Mouse (Mus musculus) MEL (cell line): ENCODE data around the gene Ctsa.

Experiments
- BHLHE40 ChIP-seq: IDR thresholded peaks from 2 replicates; pipeline ENCODE4 v1.6.1; 2012; ENCODE audit warnings: low read depth, mild to moderate bottlenecking, inconsistent platforms, low read length, improper control_type of control experiment, borderline replicate concordance
- CHD2 ChIP-seq: IDR thresholded peaks from 2 replicates; pipeline ENCODE4 v1.6.1; 2011; ENCODE audit warnings: low read length, improper control_type of control experiment
- CTCF ChIP-seq, 3 experiments: IDR thresholded peaks in 2 of 3; conservative IDR thresholded peaks in 1 of 3; 2 replicates each; pipeline ENCODE4 v1.5.1; 2011 to 2012; ENCODE audit warnings: low read length in 3 of 3, low read depth in 2 of 3, mild to moderate bottlenecking in 2 of 3, improper control_type of control experiment in 1 of 3, inconsistent platforms in 1 of 3, mixed read lengths in 1 of 3, moderate library complexity in 1 of 3; ENCODE audit not compliant: control insufficient read depth in 1 of 3, insufficient read depth in 1 of 3, poor library complexity in 1 of 3, severe bottlenecking in 1 of 3
- EP300 ChIP-seq, 2 experiments: IDR thresholded peaks; 2 replicates each; pipeline ENCODE4 v1.6.1; 2011; ENCODE audit warnings: improper control_type of control experiment in 2 of 2, low read length in 2 of 2, low read depth in 1 of 2, mild to moderate bottlenecking in 1 of 2
- GABPA ChIP-seq: IDR thresholded peaks from 2 replicates; pipeline ENCODE4 v1.6.1; 2012; ENCODE audit warnings: low read depth, mild to moderate bottlenecking, inconsistent platforms, low read length, improper control_type of control experiment, moderate library complexity
- MAFK ChIP-seq: IDR thresholded peaks from 2 replicates; pipeline ENCODE4 v1.6.1; 2011; ENCODE audit warnings: low read depth, mild to moderate bottlenecking, low read length, improper control_type of control experiment, borderline replicate concordance
- MEF2A ChIP-seq: IDR thresholded peaks from 2 replicates; pipeline ENCODE4 v1.6.1; 2014; ENCODE audit warnings: low read depth, mild to moderate bottlenecking, inconsistent platforms, low read length, improper control_type of control experiment; ENCODE audit not compliant: poor library complexity, insufficient replicate concordance, severe bottlenecking; ENCODE audit errors: extremely low read depth
- POLR2A ChIP-seq, 2 experiments: IDR thresholded peaks; 2 replicates each; pipeline ENCODE4 v1.6.1; 2011 to 2012; ENCODE audit warnings: low read length in 2 of 2, mild to moderate bottlenecking in 2 of 2, control low read depth in 1 of 2, improper control_type of control experiment in 1 of 2, low read depth in 1 of 2, moderate library complexity in 1 of 2; ENCODE audit not compliant: control insufficient read depth in 1 of 2, insufficient read depth in 1 of 2, poor library complexity in 1 of 2
- POLR2AphosphoS2 ChIP-seq: IDR thresholded peaks from 2 replicates; pipeline ENCODE4 v1.6.1; 2011; ENCODE audit warnings: low read length, improper control_type of control experiment
- RAD21 ChIP-seq: IDR thresholded peaks from 2 replicates; pipeline ENCODE4 v1.6.1; 2011; ENCODE audit warnings: mild to moderate bottlenecking, low read depth, low read length, improper control_type of control experiment
- SIN3A ChIP-seq: IDR thresholded peaks from 2 replicates; pipeline ENCODE4 v1.6.1; 2012; ENCODE audit warnings: low read length, improper control_type of control experiment, inconsistent platforms
- TAL1 ChIP-seq: IDR thresholded peaks from 2 replicates; pipeline ENCODE4 v1.6.1; 2012; ENCODE audit warnings: mild to moderate bottlenecking, inconsistent platforms, low read length, moderate library complexity, mixed read lengths
- USF1 ChIP-seq: IDR thresholded peaks from 2 replicates; pipeline ENCODE4 v1.6.1; 2014; ENCODE audit warnings: low read depth, mild to moderate bottlenecking, inconsistent platforms, low read length, improper control_type of control experiment, moderate library complexity
- ZMIZ1 ChIP-seq: IDR thresholded peaks from 2 replicates; pipeline ENCODE4 v1.6.1; 2012; ENCODE audit warnings: low read depth, mild to moderate bottlenecking, inconsistent platforms, low read length, improper control_type of control experiment, moderate library complexity

DNA sequence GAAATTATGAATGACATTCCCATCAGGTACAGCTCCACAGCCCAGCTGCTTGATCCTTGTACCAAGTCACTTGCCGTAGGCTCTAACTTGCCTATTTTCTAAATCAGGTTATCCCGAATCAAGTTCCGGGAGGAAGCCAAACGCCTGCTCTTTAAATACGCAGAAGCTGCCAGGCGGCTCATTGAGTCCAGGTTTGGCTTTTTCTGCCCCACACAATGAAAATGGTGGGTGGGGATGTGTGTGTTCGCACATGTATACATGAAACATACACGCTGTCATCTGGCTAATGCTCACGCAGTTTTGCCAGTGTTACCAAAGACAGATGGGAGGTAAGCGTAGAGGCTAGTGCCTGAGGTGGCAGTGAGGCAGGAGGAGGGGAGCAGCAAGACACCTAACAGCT is 53.9 kb downstream of the Ctsa start:
- TF ChIP-seq EP300 (IDR thresholded peaks at IDR 0.05; ENCODE audit: low read depth in 1 of 2, low read length in 2 of 2) (no peak), RAD21 (no peak), CTCF (IDR thresholded peaks at IDR 0.05 in 2 of 3, conservative IDR thresholded peaks at IDR 0.05 in 1 of 3; ENCODE audit: control insufficient read depth in 1 of 3, insufficient read depth in 1 of 3, low read depth in 2 of 3, low read length in 3 of 3, poor library complexity in 1 of 3, severe bottlenecking in 1 of 3) (no peak), POLR2A (IDR thresholded peaks at IDR 0.05; ENCODE audit: control insufficient read depth in 1 of 2, insufficient read depth in 1 of 2, low read depth in 1 of 2, low read length in 2 of 2, poor library complexity in 1 of 2) (no peak), MAFK (no peak), GABPA (no peak), BHLHE40 (no peak), USF1 (no peak), CHD2 (no peak), TAL1 (no peak), MEF2A (no peak), POLR2AphosphoS2 (no peak), ZMIZ1 (no peak), SIN3A (no peak)
